In the genomic region with DNA sequence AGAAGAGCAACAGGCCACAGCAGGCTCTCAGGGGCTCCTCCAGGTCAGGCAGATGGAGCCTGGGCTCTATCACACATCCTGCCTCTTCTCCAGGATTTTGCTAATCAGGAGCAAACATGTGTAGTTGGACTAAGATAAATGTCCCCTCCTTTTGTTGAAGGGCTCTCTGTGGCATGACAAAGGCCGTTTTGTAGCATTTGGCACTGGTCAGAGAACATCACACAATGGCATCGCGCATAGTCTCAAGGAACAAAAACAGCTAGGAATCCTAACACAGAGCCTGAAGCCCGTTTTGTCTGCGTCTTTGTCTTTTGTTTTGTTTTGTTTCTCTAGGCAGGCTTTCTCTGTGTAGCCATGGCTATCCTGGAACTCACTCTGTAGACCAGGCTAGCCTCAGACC, we compare ENCODE assay signal across 18 mouse cellular contexts. TPM values are rescaled to one million over a fixed set of nuclear protein-coding genes. Genes with fewer than 3 reads are reported as not detected.
DNase-seq lines count a peak whose midpoint lies in the region; TF ChIP-seq lines count a peak whose summit lies in the region.
"Had no signal": no experiment of that assay in that cellular context is flagged by ENCODE, and none has a peak within 500 bp of the region (broad histone marks: within the 10 kb centered on the region; RNA-seq: fewer than 3 reads in every experiment).

No protein-coding gene starts in this region.

- H3K4me1 ChIP-seq in testis, adult 2 months (ENCODE audit: control insufficient read depth, insufficient read depth, low read length): no peaks in the 10 kb centered on the region; the same call in none of the 2 replicates
- H3K4me1 ChIP-seq: lung, embryonic 15.5 days had no signal

- no peaks in the 10 kb centered on the region for H3K27me3 ChIP-seq in testis, adult 2 months (ENCODE audit: control insufficient read depth, insufficient read depth, low read length)
- H3K27me3 ChIP-seq: embryonic facial prominence, embryonic 13.5 days; forebrain, embryonic 12.5 days; lung, embryonic 15.5 days; midbrain, embryonic 13.5 days had no signal

- H3K4me3 ChIP-seq in gastrocnemius, adult 2 months: no peak overlapping the region
- H3K4me3 ChIP-seq in testis, adult 2 months (ENCODE audit: control insufficient read depth, low read depth, low read length): no peak overlapping the region
- H3K4me3 ChIP-seq: embryonic facial prominence, embryonic 13.5 days; forebrain, embryonic 12.5 days; lung, embryonic 15.5 days; midbrain, embryonic 13.5 days had no signal

- H3K36me3 ChIP-seq in testis, adult 2 months (ENCODE audit: control insufficient read depth, insufficient read depth, low read length): no peaks in the 10 kb centered on the region; the same call in 1 of the 2 replicates
- H3K36me3 ChIP-seq: embryonic facial prominence, embryonic 13.5 days; forebrain, embryonic 12.5 days; lung, embryonic 15.5 days; midbrain, embryonic 13.5 days had no signal

- peak overlapping the region; percentile 57 for H3K27ac ChIP-seq in gastrocnemius, adult 2 months
- peak overlapping the region; percentile 67 for H3K27ac ChIP-seq in testis, adult 2 months (ENCODE audit: control insufficient read depth, insufficient read depth, low read depth, low read length)
- H3K27ac ChIP-seq: embryonic facial prominence, embryonic 13.5 days; forebrain, embryonic 12.5 days; lung, embryonic 15.5 days had no signal

- no peak for TF ChIP-seq POLR2A in testis, adult 2 months (IDR thresholded peaks at IDR 0.05; ENCODE audit: control insufficient read depth, low read depth, low read length)

- intact Hi-C loops in gastrocnemius, adult 2 months (cut with DNase I): no loop called here

- no peak for TF ChIP-seq CTCF in gastrocnemius, adult 2 months (IDR thresholded peaks at IDR 0.05)
- TF ChIP-seq CTCF in testis, adult 2 months (IDR thresholded peaks at IDR 0.05; ENCODE audit: control insufficient read depth, insufficient read depth, insufficient replicate concordance, low read depth, low read length): no peak

- DNase-seq in gastrocnemius, adult 2 months: no peak
- no peak for DNase-seq in gastrocnemius, adult 8-10 months (ENCODE audit: low spot score in 2 of 2)
- peak; percentile 69 for DNase-seq in layer of hippocampus, adult 9-11 months
- DNase-seq in layer of hippocampus, adult 18-20 months (ENCODE audit: low spot score in 2 of 2): no peak
- DNase-seq in testis, postnatal 10 days (ENCODE audit: low spot score): no peak
- DNase-seq in telencephalon, adult 2 months (ENCODE audit: low read depth, low spot score): peak; percentile 73
- DNase-seq in adrenal gland, adult 18-20 months (ENCODE audit: low spot score in 2 of 2): no peak
- DNase-seq: adrenal gland, adult 2 months; cerebellum, adult 9-11 months; gastrocnemius, postnatal 14 days; heart, postnatal 14 days had no signal

RNA-seq across cellular contexts. Expression of a gene that starts 1.3 kb away (rescaled TPM):
- total RNA-seq in gastrocnemius, adult 2 months (2021): 10 to 100 TPM; 10.9 to 11.3 TPM
- 10 to 100 TPM in 3 of 4 experiments, 1 to 10 TPM in 1; 9.3 to 13.4 (median 12.0) TPM for total RNA-seq in gastrocnemius, adult 8-10 months (2022)
- 10 to 100 TPM; 18.4 to 23.1 TPM for total RNA-seq in layer of hippocampus, adult 18-20 months (2021)
- polyA plus RNA-seq in testis, adult 2 months (2012; rRNA removed): 70.3 and 73.6 TPM in 2 replicates
- 10 to 100 TPM; 30.7 to 32.8 TPM for total RNA-seq in adrenal gland, adult 18-20 months (2021)

RNA-seq across cellular contexts. Expression of a gene that starts 4.7 kb away (rescaled TPM):
- total RNA-seq in gastrocnemius, adult 2 months (2021): 1 to 10 TPM; 2.5 to 2.9 TPM
- total RNA-seq in gastrocnemius, adult 8-10 months (2022): 1 to 10 TPM; 1.2 to 4.0 (median 2.7) TPM
- total RNA-seq in layer of hippocampus, adult 18-20 months (2021): 100 to 1,000 TPM; 192 to 198 TPM
- polyA plus RNA-seq in testis, adult 2 months (2012; rRNA removed): 80.0 and 85.5 TPM in 2 replicates
- total RNA-seq in adrenal gland, adult 18-20 months (2021): 10 to 100 TPM; 18.7 to 21.8 TPM

RNA-seq across cellular contexts. Expression of a gene that starts 25.4 kb away (rescaled TPM):
- total RNA-seq in gastrocnemius, adult 2 months (2021): not detected
- not detected for total RNA-seq in gastrocnemius, adult 8-10 months (2022)
- 10 to 100 TPM; 33.3 to 33.7 TPM for total RNA-seq in layer of hippocampus, adult 18-20 months (2021)
- 1.4 TPM in 2 replicates for polyA plus RNA-seq in testis, adult 2 months (2012; rRNA removed)
- total RNA-seq in adrenal gland, adult 18-20 months (2021): 1 to 10 TPM; 1.6 to 1.7 TPM
- total RNA-seq: gastrocnemius, postnatal 14 days; neutrophil, adult 5-6 weeks had no signal
- polyA plus RNA-seq: thymus, postnatal 0 days had no signal

RNA-seq across cellular contexts. Expression of a gene that starts 26.4 kb away (rescaled TPM):
- total RNA-seq in gastrocnemius, adult 2 months (2021): 1 to 10 TPM; 1.1 to 1.4 TPM
- 1 to 10 TPM in 1 of 4 experiments, under 1 TPM in 3; 0.19 to 1.1 (median 0.51) TPM for total RNA-seq in gastrocnemius, adult 8-10 months (2022)
- total RNA-seq in layer of hippocampus, adult 18-20 months (2021): 100 to 1,000 TPM; 475 to 503 TPM
- polyA plus RNA-seq in testis, adult 2 months (2012; rRNA removed): 9.9 and 10.7 TPM in 2 replicates
- 10 to 100 TPM; 46.6 to 84.4 TPM for total RNA-seq in adrenal gland, adult 18-20 months (2021)

RNA-seq across cellular contexts. Expression of a gene that starts 39.5 kb away (rescaled TPM):
- 10 to 100 TPM; 22.3 to 23.5 TPM for total RNA-seq in gastrocnemius, adult 2 months (2021)
- total RNA-seq in gastrocnemius, adult 8-10 months (2022): 10 to 100 TPM; 18.6 to 20.9 (median 20.0) TPM
- 100 to 1,000 TPM; 156 to 160 TPM for total RNA-seq in layer of hippocampus, adult 18-20 months (2021)
- 43.5 and 49.4 TPM in 2 replicates for polyA plus RNA-seq in testis, adult 2 months (2012; rRNA removed)
- 10 to 100 TPM; 67.1 to 70.6 TPM for total RNA-seq in adrenal gland, adult 18-20 months (2021)

Comparison
In these comparisons a context has a peak if more than half of its experiments do, and no peak if none do; other contexts are left out.
1. DNase-seq: peak in layer of hippocampus, adult 9-11 months (single experiment) and telencephalon, adult 2 months (single experiment); none in gastrocnemius, adult 2 months (single experiment), gastrocnemius, adult 8-10 months (0 of 2), layer of hippocampus, adult 18-20 months (0 of 2), testis, postnatal 10 days (single experiment) and adrenal gland, adult 18-20 months (0 of 2).
2. RNA of a gene that starts 4.7 kb away (total RNA-seq): 192 to 198 TPM in layer of hippocampus, adult 18-20 months; 18.7 to 21.8 TPM in adrenal gland, adult 18-20 months, 1.2 to 4.0 TPM in gastrocnemius, adult 8-10 months and 2.5 to 2.9 TPM in gastrocnemius, adult 2 months; every median in the first group is over 4 times any median in the second.
3. RNA of a gene that starts 25.4 kb away (total RNA-seq): 33.3 to 33.7 TPM in layer of hippocampus, adult 18-20 months; 1.6 to 1.7 TPM in adrenal gland, adult 18-20 months, not detected in gastrocnemius, adult 2 months and not detected in gastrocnemius, adult 8-10 months; every median in the first group is over 10 times any median in the second.